Mouse (Mus musculus) embryonic stem cell, embryonic (primary cell): ENCODE data around the gene Mtf2.

Source experiments
- CTCF ChIA-PET, 4 experiments: fragments of 300-600 bp in 2 of 4; fragments of 350-600 bp in 2 of 4; sonication (Branson Sonifier 250); formaldehyde crosslinking; loops; one replicate each; lab custom pipeline; 2022; ENCODE audit warnings: inconsistent platforms in 2 of 4; lab: Charles Lee
- POLR2A ChIA-PET, 4 experiments: fragments of 300-600 bp in 2 of 4; fragments of 350-600 bp in 2 of 4; sonication (Branson Sonifier 250); formaldehyde crosslinking; loops; one replicate each; lab custom pipeline; 2022; ENCODE audit warnings: antibody characterized with exemption in 4 of 4, inconsistent platforms in 1 of 4; lab: Charles Lee

Mtf2 gene

DNA sequence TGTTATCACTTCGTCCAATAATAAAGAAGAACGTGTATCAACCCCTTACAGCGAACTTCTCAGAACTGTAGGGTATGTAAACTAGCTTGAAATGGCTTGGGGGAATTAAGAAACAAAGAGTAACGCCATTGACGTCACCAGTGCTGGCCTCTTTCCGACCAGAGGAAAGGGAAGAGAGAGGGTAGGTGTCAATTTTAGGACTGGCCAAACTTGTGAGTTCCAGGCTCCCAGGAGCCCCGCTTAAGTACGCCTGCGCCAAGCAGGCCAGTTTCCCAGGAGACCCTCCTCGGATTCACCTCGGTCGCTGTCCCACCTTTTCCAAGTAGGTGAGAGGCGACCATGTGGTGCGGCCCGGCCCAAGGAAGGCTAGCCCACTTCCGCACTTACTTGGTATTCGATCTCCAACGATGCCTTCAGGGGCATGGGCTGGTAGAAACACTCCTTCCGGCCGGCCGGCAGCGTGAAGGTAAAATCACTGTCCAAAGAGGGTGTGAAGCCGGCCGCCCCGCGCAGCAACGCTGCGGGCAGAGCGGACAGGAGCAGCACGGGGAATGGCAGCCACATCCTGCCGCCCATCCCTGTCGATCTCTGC is 66.5 kb downstream of the Mtf2 start:
- POLR2A ChIA-PET = interaction anchor here in 2 of 4 experiments (1.0 to 1.9 kb wide), 7 partner anchors 9 to 66 kb away, joined by 3 to 12 read pairs (median 4); partner anchors contain the start of gene Mtf2 (in 1 of the 2)
- CTCF ChIA-PET = no interaction called here

DNA sequence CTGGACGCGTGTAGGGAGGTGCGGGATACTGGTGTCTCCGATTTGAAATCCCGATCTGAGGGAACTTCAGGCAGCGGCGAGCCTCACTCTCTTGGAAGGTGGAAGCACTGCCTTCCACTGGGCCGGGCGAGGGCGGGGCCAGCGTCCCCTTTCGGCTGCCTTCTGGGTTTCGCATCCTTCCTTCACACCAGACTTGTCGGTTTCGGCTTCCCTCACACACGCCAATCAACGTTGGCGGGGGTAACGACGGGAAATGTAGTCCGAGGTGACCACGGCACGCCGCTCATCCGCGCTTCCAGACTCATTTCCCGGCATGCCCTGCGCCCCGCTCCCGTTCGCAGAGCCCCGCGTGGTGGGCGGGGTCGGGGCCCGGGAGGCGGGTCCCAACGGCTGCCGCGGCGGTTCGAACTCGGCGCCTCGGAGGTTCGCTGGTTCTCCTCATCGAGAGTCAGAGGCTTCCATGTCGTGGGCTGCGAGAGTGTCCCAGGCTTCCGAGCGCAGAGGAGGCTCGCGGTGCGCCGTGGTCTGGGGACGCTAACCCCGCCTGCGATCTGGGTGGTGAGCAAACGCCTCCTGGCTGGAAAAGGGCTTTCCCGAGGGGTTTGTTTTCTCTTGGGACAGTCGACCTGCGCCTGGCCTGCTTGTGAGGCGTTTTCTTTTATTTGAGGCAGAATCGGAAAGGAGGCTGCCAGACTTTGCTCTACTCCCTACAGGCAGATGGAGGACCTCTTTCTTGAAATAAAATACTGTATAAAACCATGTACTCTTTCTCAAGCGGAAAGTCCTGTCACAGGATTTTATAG is 67.2 kb downstream of the Mtf2 start, which contains the start of the genes Tmed5 and Ccdc18:
Gene Tmed5, minus strand, starts transcription at position 180 of the 803 bp plus-strand sequence.
Gene Ccdc18, plus strand, starts transcription at position 435 of the 803 bp plus-strand sequence.
- ChIA-PET POLR2A (interaction anchor here in 1 of 4 experiments (0.9 to 1.1 kb wide), 2 partner anchors 67 kb away, joined by 3 read pairs; partner anchors contain the start of gene Mtf2), CTCF (no interaction called here)

DNA sequence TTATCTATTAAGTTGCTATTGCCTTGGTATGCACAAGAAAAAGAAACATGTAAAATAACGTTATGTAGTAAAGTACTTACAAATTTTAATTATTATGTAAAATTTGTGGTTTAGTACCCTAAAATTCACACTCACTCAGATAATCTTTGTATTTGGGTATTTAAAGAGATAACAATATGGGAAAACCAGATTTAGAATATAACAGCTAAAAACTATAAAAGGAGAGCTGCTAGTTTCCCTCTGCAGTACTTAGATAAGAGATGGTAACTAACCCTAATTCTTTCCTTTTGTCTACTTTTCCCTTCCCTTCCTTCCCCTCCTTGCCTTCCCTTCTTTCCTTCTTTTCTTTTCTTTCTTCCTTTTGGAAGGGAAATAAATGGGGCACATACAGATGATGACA is 87.1 kb downstream of the Mtf2 start:
- ChIA-PET CTCF (no interaction called here), POLR2A (interaction anchor here in 2 of 4 experiments (0.9 to 1.3 kb wide), 3 partner anchors 9 to 102 kb away, joined by 3 to 4 read pairs (median 3); no protein-coding TSS in a partner anchor)
